Mouse (Mus musculus) midbrain, postnatal 0 days (tissue): ENCODE data around the gene Ecsit. TPM values are rescaled to one million over a fixed set of nuclear protein-coding genes. Genes with fewer than 3 reads are reported as not detected.

Experiments used
- ATAC-seq: fragments of 200-750 bp; cut with Nextera tagmentation; 2 replicates; pipeline ENCODE4 v1.8.0; 2017; ENCODE audit warnings: moderate number of reproducible peaks, mild to moderate bottlenecking, moderate TSS enrichment, moderate library complexity; ENCODE audit not compliant: low FRiP score
- DNase-seq: peaks from one replicate; pipeline ENCODE4 v3.0.0-alpha.2; 2015; ENCODE audit warnings: low spot score
- H3K27ac ChIP-seq: fragments of 300-500 bp; sonication (generic); 2 replicates; pipeline ENCODE4 v1.5.1; 2014; ENCODE audit warnings: low read depth, mild to moderate bottlenecking, low read length, mixed read lengths
- H3K27me3 ChIP-seq: fragments of 300-500 bp; sonication (generic); 2 replicates; pipeline ENCODE4 v1.6.1; 2014; ENCODE audit warnings: low read length, control low read depth, mixed read lengths; ENCODE audit not compliant: insufficient read depth
- H3K36me3 ChIP-seq: fragments of 300-500 bp; sonication (generic); 2 replicates; pipeline ENCODE4 v1.6.1; 2014; ENCODE audit warnings: low read length, control low read depth, mixed read lengths; ENCODE audit not compliant: insufficient read depth
- H3K4me1 ChIP-seq: fragments of 300-500 bp; sonication (generic); 2 replicates; pipeline ENCODE4 v1.6.1; 2014; ENCODE audit warnings: mild to moderate bottlenecking, control low read depth, antibody characterized with exemption, low read length, mixed read lengths; ENCODE audit not compliant: insufficient read depth
- H3K4me2 ChIP-seq: fragments of 300-500 bp; sonication (generic); 2 replicates; pipeline ENCODE4 v1.6.1; 2014; ENCODE audit warnings: low read depth, mild to moderate bottlenecking, low read length, mixed read lengths; ENCODE audit not compliant: poor library complexity, severe bottlenecking
- H3K4me3 ChIP-seq: fragments of 300-500 bp; sonication (generic); 2 replicates; pipeline ENCODE4 v1.5.1; 2014; ENCODE audit warnings: low read depth, mild to moderate bottlenecking, low read length, moderate library complexity
- H3K9ac ChIP-seq: fragments of 300-500 bp; sonication (generic); replicated peaks from 2 replicates; pipeline ENCODE4 v1.6.1; 2014; ENCODE audit warnings: mild to moderate bottlenecking, low read length, moderate library complexity, mixed read lengths; ENCODE audit not compliant: poor library complexity, severe bottlenecking
- H3K9me3 ChIP-seq: fragments of 300-500 bp; sonication (generic); 2 replicates; pipeline ENCODE4 v1.6.1; 2016; ENCODE audit warnings: low read length, control low read depth
- CTCF ChIP-seq: IDR thresholded peaks from 2 replicates; pipeline ENCODE4 v1.5.1; 2016; ENCODE audit warnings: antibody characterized with exemption, mild to moderate bottlenecking
- whole genome bisulfite sequencing: fragments of 180-500 bp; shearing (Covaris S2); extraction: QIAGEN DNeasy Blood & Tissue Kit; methylation state at CpG from one replicate; pipeline ENCODE4 v1.1.7; 2014; 5-methylcytosine and 5-hydroxymethylcytosine counted together
- polyA plus RNA-seq: library from polyadenylated mRNA; unstranded; fragments of >200 nt; fragmentation: Nextera tagmentation; extraction: Ambion mirVana; gene quantifications from 2 replicates; pipeline ENCODE4 v1.2.1, GENCODE M21; 2015
- total RNA-seq: library from RNA; depleted of rRNA; stranded (reverse); fragments of >200 nt; gene quantifications from 2 replicates; pipeline ENCODE4 v1.2.3, GENCODE M21; 2014

Ecsit gene
- total and polyA plus RNA-seq, 2 experiments from 2014 or later = 55.0 to 56.3 TPM

DNA sequence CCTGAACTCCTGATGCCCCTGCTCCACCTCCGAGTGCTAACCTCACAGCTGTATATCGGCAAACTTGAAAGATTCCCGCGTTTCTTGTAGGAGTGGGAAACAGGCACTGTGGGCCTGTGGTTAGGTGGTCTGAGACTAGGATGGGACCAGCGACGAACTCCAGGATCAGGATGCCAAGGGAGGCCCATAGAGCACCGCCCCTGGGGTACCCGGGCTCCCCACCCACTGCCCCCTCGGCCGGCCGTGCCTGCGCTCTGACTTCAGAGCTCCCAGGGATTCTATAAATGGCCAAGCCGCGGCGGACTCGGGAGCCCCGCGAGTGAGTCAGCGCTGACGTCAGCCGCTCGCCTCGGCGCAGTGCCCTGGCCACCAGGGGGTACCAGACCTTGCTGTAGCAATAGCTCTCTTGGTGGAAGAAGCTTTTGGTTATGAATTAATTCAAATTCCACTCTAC lies 10.6 kb upstream of the Ecsit start:
- peak; percentile 60 for DNase-seq
- WGBS = 2% methylated on average over 24 of the region's 24 CpGs

DNA sequence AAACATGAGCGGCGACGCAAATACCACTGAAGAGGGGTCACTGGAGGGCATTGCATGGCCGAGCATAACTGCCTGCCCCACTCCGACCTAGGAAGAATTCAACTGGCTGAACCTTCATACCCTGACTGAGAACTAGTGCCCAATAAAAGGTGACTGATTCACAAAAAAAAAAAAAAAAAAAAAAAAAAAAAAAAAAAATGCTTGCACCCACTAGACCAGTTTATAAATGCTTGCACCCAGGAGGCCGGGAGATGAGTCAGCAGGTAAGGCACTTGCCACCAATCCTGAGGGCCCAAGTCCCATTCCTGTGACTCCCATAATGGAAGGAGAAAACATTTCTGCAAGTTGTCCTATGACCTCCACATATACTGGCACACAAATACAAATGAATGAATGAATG lies 7.5 kb upstream of the Ecsit start:
- H3K4me3 ChIP-seq = no peak overlapping the region
- DNase-seq = no peak
- H3K36me3 ChIP-seq = no peaks in the 10 kb centered on the region
- H3K9ac ChIP-seq = no peak overlapping the region
- H3K27me3 ChIP-seq = no peaks in the 10 kb centered on the region; the same call in 1 of the 2 replicates
- WGBS = 92% methylated on average over 6 of the region's 6 CpGs
- H3K9me3 ChIP-seq = no peaks in the 10 kb centered on the region
- H3K4me2 ChIP-seq = no peak overlapping the region
- no peaks in the 10 kb centered on the region for H3K4me1 ChIP-seq
- H3K27ac ChIP-seq = no peak overlapping the region
- no peak for ATAC-seq
- no peak for TF ChIP-seq CTCF

More for the DNA sequence above, 10.6 kb upstream of the Ecsit start:
- peak; percentile 60; the same call in 1 of the 2 replicates for ATAC-seq
- H3K36me3 ChIP-seq = no peaks in the 10 kb centered on the region
- peaks cover 25% of the 10 kb centered on the region for H3K27me3 ChIP-seq
- H3K27ac ChIP-seq = no peak overlapping the region
- no peaks in the 10 kb centered on the region for H3K9me3 ChIP-seq
- TF ChIP-seq CTCF = peak; percentile 67
- no peak overlapping the region for H3K9ac ChIP-seq
- H3K4me3 ChIP-seq = peak overlapping the region; percentile 20; the same call in 1 of the 2 replicates
- no peaks in the 10 kb centered on the region for H3K4me1 ChIP-seq
- H3K4me2 ChIP-seq = peak overlapping the region; percentile 53

- no peak overlapping the region for H3K27ac ChIP-seq
Observed at GRCm38 (mm10) chr9:22089986-22090385, 4.7 kb upstream of the Ecsit start.

GRCm38 (mm10) chr9:22089281-22089680 lies 4.0 kb upstream of the Ecsit start:
- no peaks in the 10 kb centered on the region for H3K27me3 ChIP-seq
- 0 out of 2 replicates have a peak, but pooled peaks cover 4% of the 10 kb centered on the region for H3K4me1 ChIP-seq
- no peaks in the 10 kb centered on the region for H3K36me3 ChIP-seq
- no peak overlapping the region for H3K4me2 ChIP-seq
- H3K4me3 ChIP-seq = no peak overlapping the region
- ATAC-seq = no peak
- H3K9me3 ChIP-seq = no peaks in the 10 kb centered on the region
- no peak for DNase-seq
- H3K27ac ChIP-seq = no peak overlapping the region
- WGBS = 96% methylated on average over 7 of the region's 7 CpGs
- TF ChIP-seq CTCF = peak; percentile 2; the same call in 1 of the 2 replicates
- no peak overlapping the region for H3K9ac ChIP-seq

More at GRCm38 (mm10) chr9:22089986-22090385, 4.7 kb upstream of the Ecsit start:
- 0 out of 2 replicates have a peak, but pooled peaks cover 4% of the 10 kb centered on the region for H3K4me1 ChIP-seq
- ATAC-seq (no peak), DNase-seq (no peak)
- 79% methylated on average over 7 of the region's 7 CpGs for WGBS
- no peak overlapping the region for H3K4me3 ChIP-seq
- H3K9ac ChIP-seq = no peak overlapping the region
- no peaks in the 10 kb centered on the region for H3K36me3 ChIP-seq
- H3K4me2 ChIP-seq = no peak overlapping the region
- no peak for TF ChIP-seq CTCF
- H3K9me3 ChIP-seq = no peaks in the 10 kb centered on the region
- no peaks in the 10 kb centered on the region for H3K27me3 ChIP-seq

GRCm38 (mm10) chr9:22087034-22087618 lies 1.9 kb upstream of the Ecsit start:
- 0 out of 2 replicates have a peak, but pooled peaks cover 4% of the 10 kb centered on the region for H3K4me1 ChIP-seq
- no peak for ATAC-seq
- TF ChIP-seq CTCF = no peak
- H3K9me3 ChIP-seq = no peaks in the 10 kb centered on the region
- H3K9ac ChIP-seq = no peak overlapping the region
- no peaks in the 10 kb centered on the region for H3K36me3 ChIP-seq
- H3K4me2 ChIP-seq = no peak overlapping the region
- DNase-seq = no peak
- WGBS = 81% methylated on average over 2 of the region's 2 CpGs
- no peaks in the 10 kb centered on the region for H3K27me3 ChIP-seq
- no peak overlapping the region for H3K4me3 ChIP-seq
- no peak overlapping the region for H3K27ac ChIP-seq

DNA sequence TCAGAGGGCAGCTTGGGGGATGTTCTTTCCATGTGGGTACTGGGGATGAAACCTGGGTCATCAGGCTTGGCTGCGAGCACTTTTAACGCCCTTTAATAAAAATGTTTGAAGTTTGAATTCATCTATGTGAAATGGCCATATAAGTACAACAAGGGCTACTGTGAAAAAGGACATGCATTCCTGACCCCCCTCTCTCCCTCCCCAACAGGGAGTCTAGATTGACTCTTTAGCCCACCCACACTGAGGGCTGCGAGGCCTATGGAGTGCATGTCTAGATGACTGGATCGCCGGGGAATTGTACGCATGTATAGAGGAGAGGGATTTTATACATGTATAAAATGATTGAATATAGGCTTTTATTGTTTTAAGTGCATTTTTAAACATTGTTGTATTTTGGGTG lies 774 bp upstream of the Ecsit start:
- WGBS = 72% methylated on average over 6 of the region's 6 CpGs
- DNase-seq (no peak), ATAC-seq (no peak)

More for the DNA sequence above, 774 bp upstream of the Ecsit start:
- Histone ChIP-seq H3K36me3 (no peaks in the 10 kb centered on the region), H3K27me3 (no peaks in the 10 kb centered on the region), H3K9me3 (no peaks in the 10 kb centered on the region), H3K4me3 (peak overlapping the region; percentile 65), H3K4me1 (0 out of 2 replicates have a peak, but pooled peaks cover 4% of the 10 kb centered on the region), H3K27ac (peak overlapping the region; percentile 76), H3K9ac (peak overlapping the region; percentile 71; the same call in 1 of the 2 replicates), H3K4me2 (peak overlapping the region; percentile 75)
- no peak for TF ChIP-seq CTCF
